In the genomic region with DNA sequence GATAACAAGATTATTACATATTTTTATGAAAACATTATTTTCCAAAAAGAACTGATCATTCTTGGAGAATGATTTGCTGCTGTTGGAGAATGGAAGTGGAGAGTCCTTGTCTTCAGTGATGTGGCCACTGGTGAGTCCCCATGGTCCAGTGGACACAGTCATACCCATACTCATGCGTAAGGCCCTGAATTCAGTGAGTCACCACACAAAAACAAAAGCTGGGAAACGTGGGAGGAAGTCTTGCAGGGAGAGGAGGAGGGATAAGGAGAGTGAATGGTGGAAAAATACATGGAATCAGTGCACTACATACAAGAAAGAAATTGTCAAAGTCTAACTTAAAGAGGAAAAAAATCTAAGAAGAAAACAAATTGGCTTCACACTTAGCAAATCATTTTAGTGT, we compare ENCODE assay signal across 29 mouse cellular contexts. TPM values are rescaled to one million over a fixed set of nuclear protein-coding genes. Genes with fewer than 3 reads are reported as not detected.
DNase-seq lines count a peak whose midpoint lies in the region; ATAC-seq lines count a peak whose summit lies in the region.
"Had no signal": no experiment of that assay in that cellular context is flagged by ENCODE, and none has a peak within 500 bp of the region (broad histone marks: within the 10 kb centered on the region; RNA-seq: fewer than 3 reads in every experiment).

No protein-coding gene starts in this region.

- no peaks in the 10 kb centered on the region for H3K4me1 ChIP-seq in kidney, embryonic 15.5 days
- H3K4me1 ChIP-seq: embryonic facial prominence, embryonic 15.5 days had no signal

- no peak overlapping the region for H3K4me3 ChIP-seq in kidney, embryonic 15.5 days (replicated peaks)
- H3K4me3 ChIP-seq: embryonic facial prominence, embryonic 12.5 days; embryonic facial prominence, embryonic 15.5 days; heart, embryonic 12.5 days; heart, embryonic 15.5 days; hindbrain, embryonic 10.5 days; hindbrain, embryonic 13.5 days; intestine, embryonic 15.5 days had no signal

- no peaks in the 10 kb centered on the region for H3K27me3 ChIP-seq in kidney, embryonic 15.5 days
- H3K27me3 ChIP-seq: CH12.LX; embryonic facial prominence, embryonic 12.5 days; embryonic facial prominence, embryonic 15.5 days; heart, embryonic 12.5 days; heart, embryonic 15.5 days; hindbrain, embryonic 13.5 days; intestine, embryonic 15.5 days had no signal

- H3K4me2 ChIP-seq in kidney, embryonic 15.5 days, result no peak overlapping the region
- H3K4me2 ChIP-seq: embryonic facial prominence, embryonic 12.5 days; embryonic facial prominence, embryonic 15.5 days; heart, embryonic 12.5 days; heart, embryonic 15.5 days; hindbrain, embryonic 13.5 days; intestine, embryonic 15.5 days had no signal

- H3K27ac ChIP-seq in kidney, embryonic 15.5 days, result no peak overlapping the region
- H3K27ac ChIP-seq: embryonic facial prominence, embryonic 12.5 days; embryonic facial prominence, embryonic 15.5 days; heart, embryonic 15.5 days; hindbrain, embryonic 10.5 days; intestine, embryonic 15.5 days had no signal

- H3K9me3 ChIP-seq in kidney, embryonic 15.5 days (replicated peaks), result no peaks in the 10 kb centered on the region
- H3K9me3 ChIP-seq: embryonic facial prominence, embryonic 12.5 days; embryonic facial prominence, embryonic 15.5 days; G1E; heart, embryonic 12.5 days; heart, embryonic 15.5 days; hindbrain, embryonic 10.5 days; hindbrain, embryonic 13.5 days; intestine, embryonic 15.5 days had no signal

- H3K36me3 ChIP-seq in kidney, embryonic 15.5 days, result no peaks in the 10 kb centered on the region
- H3K36me3 ChIP-seq: embryonic facial prominence, embryonic 12.5 days; embryonic facial prominence, embryonic 15.5 days; G1E; heart, embryonic 12.5 days; heart, embryonic 15.5 days; hindbrain, embryonic 10.5 days; hindbrain, embryonic 13.5 days; intestine, embryonic 15.5 days had no signal

- whole genome bisulfite sequencing in kidney, embryonic 15.5 days, result 62% methylated on average over 2 of the region's 2 CpGs

- ATAC-seq in kidney, embryonic 15.5 days (replicated peaks; ENCODE audit: low FRiP score), result no peak
- ATAC-seq: forebrain, embryonic 14.5 days; hindbrain, embryonic 16.5 days; intestine, embryonic 15.5 days had no signal

- peak; percentile 25 for DNase-seq in adrenal gland, adult 2 months
- DNase-seq in adrenal gland, postnatal 4 days (ENCODE audit: low spot score in 2 of 2), result no peak
- DNase-seq in right cerebral cortex, adult 18-20 months, result peak; percentile 37
- DNase-seq in right cerebral cortex, postnatal 4 days, result no peak
- peak; percentile 70 for DNase-seq in brain, adult 2 months (ENCODE audit: low read depth, low spot score)
- no peak for DNase-seq in kidney, postnatal 14 days
- DNase-seq: adrenal gland, postnatal 14 days; B cell, adult 2 months; cerebellum, adult 2 months; cerebellum, adult 9-11 months; cerebellum, postnatal 25 days; forebrain, postnatal 0 days; gastrocnemius, postnatal 10 days; gastrocnemius, postnatal 36 days; heart, adult 11 months; heart, postnatal 10 days; heart, postnatal 36 days had no signal

- no peak overlapping the region for H3K9ac ChIP-seq in kidney, embryonic 15.5 days
- H3K9ac ChIP-seq: embryonic facial prominence, embryonic 12.5 days; embryonic facial prominence, embryonic 15.5 days; forebrain, postnatal 0 days; heart, embryonic 12.5 days; heart, embryonic 15.5 days; hindbrain, embryonic 13.5 days; intestine, embryonic 15.5 days had no signal

RNA-seq across cellular contexts. Expression of a gene that starts 47.3 kb away (rescaled TPM):
- total RNA-seq in adrenal gland, adult 2 months (2021), result 10 to 100 TPM; 13.2 to 14.1 TPM
- polyA plus RNA-seq in adrenal gland, adult 2 months (2012; rRNA removed), result 5.1 and 6.9 TPM in 2 replicates
- 10 to 100 TPM; 25.8 to 34.3 TPM for total RNA-seq in adrenal gland, postnatal 4 days (2021)
- 15.1 and 19.0 TPM in 2 replicates for polyA plus RNA-seq in kidney, embryonic 15.5 days (2015; fragmentation: Nextera tagmentation; extraction: Ambion mirVana)

Comparison
In these comparisons a context has a peak if more than half of its experiments do, and no peak if none do; other contexts are left out.
1. DNase-seq: peak in adrenal gland, adult 2 months (single experiment), right cerebral cortex, adult 18-20 months (single experiment) and brain, adult 2 months (single experiment); none in adrenal gland, postnatal 4 days (0 of 2), right cerebral cortex, postnatal 4 days (single experiment) and kidney, postnatal 14 days (single experiment).